Mouse (Mus musculus): ENCODE results near the gene Gmpr2.

DNA sequence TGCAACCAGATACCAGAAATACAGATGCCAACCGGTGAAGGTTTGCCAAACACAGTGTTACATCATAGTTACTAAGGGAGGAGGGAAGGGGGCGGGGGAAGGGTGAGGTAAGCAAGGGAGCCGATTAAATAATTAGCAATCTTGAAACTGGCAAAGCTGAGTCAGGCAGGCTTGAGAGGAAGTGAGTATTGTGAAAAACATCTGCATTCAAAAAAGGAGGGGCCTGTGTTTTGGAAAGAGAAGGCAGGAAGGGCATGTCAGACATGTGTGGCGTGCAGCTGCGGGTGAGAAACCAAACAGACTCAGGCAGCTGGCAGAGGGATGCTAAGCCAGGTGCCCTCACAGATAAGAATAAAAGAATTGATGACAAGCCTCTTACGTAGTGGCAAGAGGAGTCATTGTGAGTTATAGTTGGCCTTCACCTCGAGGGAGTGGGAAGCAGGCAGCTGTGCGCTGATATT lies 52.7 kb downstream of the Gmpr2 start:
- TF ChIP-seq CTCF (IDR thresholded peaks at IDR 0.05; ENCODE audit: extremely low read depth, insufficient read depth, insufficient read length, insufficient replicate concordance): no peak
- no peak for TF ChIP-seq POLR2A (IDR thresholded peaks at IDR 0.05; ENCODE audit: low read depth, low read length)

All from spleen, adult 2 months (tissue).